Mouse (Mus musculus): ENCODE measurements around the gene Cyp2d11. TPM values are rescaled to one million over a fixed set of nuclear protein-coding genes. Genes with fewer than 3 reads are reported as not detected.

Gene Cyp2d11
- total RNA-seq, 4 experiments from 2014 or later: 0.18 to 0.24 TPM; not detected in 2

Small RNA genes lying within 50 kb of the gene (microRNA-seq; reads per million reads assigned to microRNA genes)
- gene Gm25990: not detected
- not detected for gene Gm27331
- gene Mir7684: not detected

Other genes starting within 250 kb of the Cyp2d11 start
- 10 to 100 TPM in 1 of 4 experiments, 1 to 10 TPM in 3; 8.4 to 11.5 (median 9.7) TPM for gene Srebf2, start 246.8 kb downstream of the Cyp2d11 start, total RNA-seq (2022)
- gene Shisa8, start 181.2 kb downstream of the Cyp2d11 start, total RNA-seq (2022): not detected
- gene Tnfrsf13c, start 169.7 kb downstream of the Cyp2d11 start, total RNA-seq (2022): not detected
- not detected for gene Cenpm, start 149.3 kb downstream of the Cyp2d11 start, total RNA-seq (2022)
- not detected for gene 1500009C09Rik, start 141.6 kb downstream of the Cyp2d11 start, total RNA-seq (2022)
- under 1 TPM; 0.10 to 0.63 (median 0.38) TPM for gene Sept3, start 119.1 kb downstream of the Cyp2d11 start, total RNA-seq (2022)
- not detected for gene Wbp2nl, start 95.1 kb downstream of the Cyp2d11 start, total RNA-seq (2022)
- 10 to 100 TPM in 2 of 4 experiments, 1 to 10 TPM in 2; 7.7 to 11.6 (median 10.1) TPM for gene Naga, start 55.1 kb downstream of the Cyp2d11 start, total RNA-seq (2022)
- under 1 TPM; 0.17 to 0.43 (median 0.36) TPM for gene Pheta2, start 55.1 kb downstream of the Cyp2d11 start, total RNA-seq (2022)
- 100 to 1,000 TPM; 129 to 149 (median 142) TPM for gene Smdt1, start 55.1 kb downstream of the Cyp2d11 start, total RNA-seq (2022)
- 100 to 1,000 TPM; 397 to 462 (median 441) TPM for gene Ndufa6, start 39.7 kb downstream of the Cyp2d11 start, total RNA-seq (2022)
- gene Cyp2d22, start 13.8 kb downstream of the Cyp2d11 start, total RNA-seq (2022): 10 to 100 TPM in 3 of 4 experiments, 1 to 10 TPM in 1; 7.2 to 14.5 (median 11.5) TPM
- gene Cyp2d10, start 13.2 kb upstream of the Cyp2d11 start, total RNA-seq (2022): under 1 TPM in 1 of 4 experiments, not detected in 3; 0.56 TPM
- gene Cyp2d9, start 39.4 kb upstream of the Cyp2d11 start, total RNA-seq (2022): not detected
- not detected for gene Cyp2d12, start 161.1 kb upstream of the Cyp2d11 start, total RNA-seq (2022)
- gene Cyp2d34, start 226.9 kb upstream of the Cyp2d11 start, total RNA-seq (2022): not detected